Mouse (Mus musculus): ENCODE data around the gene Abat. TPM values are rescaled to one million over a fixed set of nuclear protein-coding genes. Genes with fewer than 3 reads are reported as not detected.

The Abat gene
- polyA plus RNA-seq, 1 experiment from 2014 or later = 22.4 TPM

DNA sequence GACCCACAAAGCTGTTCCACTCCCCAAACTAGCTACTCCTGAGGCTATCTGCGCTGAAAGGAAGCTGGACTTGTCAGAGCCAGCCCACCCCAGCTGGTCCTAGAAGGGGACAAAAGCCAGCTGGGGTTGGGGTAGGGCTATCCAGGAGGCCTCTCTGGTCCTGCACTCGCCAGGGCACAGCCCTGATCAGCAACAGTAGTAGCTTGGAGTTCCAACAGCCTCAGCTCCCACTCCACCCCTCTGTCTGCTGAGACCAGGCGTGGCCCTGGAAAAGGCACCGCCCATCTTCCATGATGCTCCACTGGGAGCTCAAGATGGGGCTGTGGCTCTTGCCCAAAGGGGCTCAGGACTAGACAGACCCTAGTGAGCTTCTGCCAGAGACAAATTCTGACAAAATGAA lies 154.6 kb downstream of the Abat start:
- Histone ChIP-seq H3K9me3 (no peaks in the 10 kb centered on the region), H3K27ac (no peak overlapping the region), H3K4me2 (no peak overlapping the region), H3K27me3 (no peaks in the 10 kb centered on the region), H3K4me3 (no peak overlapping the region), H3K9ac (no peak overlapping the region), H3K4me1 (peaks cover 61% of the 10 kb centered on the region), H3K36me3 (peaks cover 3% of the 10 kb centered on the region; the same call in 1 of the 2 replicates)
- no peak for ATAC-seq (ENCODE audit: borderline replicate concordance, extremely low read depth, low FRiP score, low TSS enrichment)
- WGBS = 67% methylated on average over 4 of the region's 4 CpGs

DNA sequence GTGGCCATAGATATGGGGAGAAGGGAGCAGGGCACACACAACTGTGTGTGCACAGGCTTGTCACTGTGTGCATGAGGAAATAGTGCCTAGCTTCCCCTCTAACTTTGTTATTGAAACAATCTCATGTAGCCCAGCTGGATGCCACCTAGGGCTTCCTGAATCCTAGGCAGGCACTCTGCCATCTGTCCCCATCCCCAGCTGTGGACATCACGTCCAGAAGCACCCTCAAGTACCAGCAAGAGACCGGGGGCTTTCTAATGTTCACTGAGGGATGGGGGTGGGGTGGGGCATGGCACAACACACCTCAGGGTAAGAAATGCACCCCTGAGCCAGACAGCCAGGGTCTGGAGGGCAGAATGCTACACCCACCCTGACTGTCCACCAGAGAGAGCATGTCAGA lies 155.2 kb downstream of the Abat start:
- no peak overlapping the region for H3K27ac ChIP-seq
- WGBS = 65% methylated on average over 2 of the region's 2 CpGs
- peaks cover 3% of the 10 kb centered on the region; the same call in 1 of the 2 replicates for H3K36me3 ChIP-seq
- no peak overlapping the region for H3K4me2 ChIP-seq
- no peaks in the 10 kb centered on the region for H3K27me3 ChIP-seq
- no peak for ATAC-seq (ENCODE audit: borderline replicate concordance, extremely low read depth, low FRiP score, low TSS enrichment)
- H3K4me1 ChIP-seq = peaks cover 61% of the 10 kb centered on the region
- H3K9me3 ChIP-seq = no peaks in the 10 kb centered on the region
- no peak overlapping the region for H3K9ac ChIP-seq
- H3K4me3 ChIP-seq = no peak overlapping the region

DNA sequence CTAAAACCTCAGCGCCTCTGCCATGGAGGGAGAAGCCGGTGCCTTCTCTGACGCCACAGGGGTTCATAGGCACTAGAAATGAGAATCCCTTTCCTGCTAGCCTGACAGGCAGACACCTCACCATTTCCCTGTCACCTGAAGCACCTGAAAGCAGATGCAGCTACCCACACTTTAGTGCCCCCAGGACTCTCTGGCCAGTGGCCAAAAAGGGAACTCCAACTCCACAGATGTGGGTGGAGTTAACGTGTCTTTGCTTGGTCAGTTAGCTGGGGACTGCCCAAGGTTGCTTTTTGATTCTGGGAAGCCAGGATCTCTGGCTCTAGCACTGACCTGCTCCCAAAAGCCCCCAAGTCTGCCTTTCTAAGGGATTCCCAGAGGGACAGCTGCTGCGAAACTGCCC lies 156.2 kb downstream of the Abat start:
- peak overlapping the region; percentile 85 for H3K4me2 ChIP-seq
- H3K27ac ChIP-seq = no peak overlapping the region
- H3K9me3 ChIP-seq = no peaks in the 10 kb centered on the region
- no peak overlapping the region for H3K9ac ChIP-seq
- H3K4me1 ChIP-seq = peaks cover 61% of the 10 kb centered on the region
- WGBS = 62% methylated on average over 5 of the region's 5 CpGs
- H3K4me3 ChIP-seq = peak overlapping the region; percentile 6; the same call in 1 of the 2 replicates
- no peak for ATAC-seq (ENCODE audit: borderline replicate concordance, extremely low read depth, low FRiP score, low TSS enrichment)
- H3K27me3 ChIP-seq = no peaks in the 10 kb centered on the region
- no peaks in the 10 kb centered on the region for H3K36me3 ChIP-seq

DNA sequence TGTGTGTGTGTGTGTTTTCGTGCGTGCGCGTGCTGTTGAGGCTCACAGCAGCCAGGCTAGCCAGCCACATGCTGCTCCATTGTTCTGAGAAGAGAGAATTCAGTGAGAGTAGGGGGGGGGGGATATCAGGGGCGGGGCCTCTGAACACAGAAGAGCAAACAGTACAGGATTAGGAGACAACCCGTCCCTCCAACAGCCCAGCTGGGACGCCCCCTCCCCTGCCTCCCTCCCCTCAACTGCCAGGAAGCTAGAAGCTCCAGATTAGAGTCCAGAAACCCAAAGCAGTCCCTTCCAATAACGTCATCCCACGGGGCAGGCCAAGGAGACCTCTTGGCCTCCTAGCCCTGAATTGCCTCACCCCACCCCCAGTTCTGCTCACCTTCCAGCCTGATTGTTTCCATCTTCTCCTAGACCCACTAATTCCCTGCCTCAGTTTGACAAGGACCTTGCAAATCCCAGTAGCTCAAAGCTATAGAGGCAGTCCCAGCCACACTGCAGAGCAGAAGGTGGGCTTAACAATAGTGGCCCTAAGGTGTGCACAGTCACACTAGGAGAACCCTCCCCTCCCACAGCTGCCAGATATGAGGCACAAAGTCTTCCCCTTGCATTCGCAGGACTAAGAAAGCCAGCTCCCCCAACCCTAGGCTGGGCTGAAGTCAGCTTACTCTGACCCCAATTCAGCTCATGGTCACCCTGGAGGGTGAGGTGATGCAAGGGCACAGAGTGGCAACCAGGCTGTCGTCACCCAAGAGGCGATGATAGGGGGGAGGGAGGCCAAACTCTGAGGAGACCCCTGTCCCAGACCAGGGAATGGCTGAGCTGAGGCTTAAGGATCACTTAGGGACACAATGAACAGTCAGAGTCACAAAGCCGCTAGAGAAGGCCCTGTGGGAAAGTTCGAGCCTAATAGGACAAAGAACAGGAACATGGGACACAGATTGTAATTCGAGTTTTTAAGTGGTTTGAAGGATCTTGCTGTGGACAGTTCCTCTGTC lies 157.1 kb downstream of the Abat start:
- H3K27me3 ChIP-seq = no peaks in the 10 kb centered on the region; the same call in 1 of the 2 replicates
- peak overlapping the region; percentile 85 for H3K4me2 ChIP-seq
- no peaks in the 10 kb centered on the region for H3K9me3 ChIP-seq
- H3K36me3 ChIP-seq = no peaks in the 10 kb centered on the region
- peak overlapping the region; percentile 77 for H3K4me3 ChIP-seq
- peak overlapping the region; percentile 88; the same call in 1 of the 2 replicates for H3K27ac ChIP-seq
- no peak for ATAC-seq (ENCODE audit: borderline replicate concordance, extremely low read depth, low FRiP score, low TSS enrichment)
- H3K9ac ChIP-seq = peak overlapping the region; percentile 55
- H3K4me1 ChIP-seq = peaks cover 55% of the 10 kb centered on the region
- 11% methylated on average over 12 of the region's 15 CpGs for WGBS

Small RNAs within 50 kb of the gene (microRNA-seq; reads per million reads assigned to microRNA genes)
- gene Gm22137 = not detected

Other genes starting within 250 kb of the Abat start
- not detected in 2 replicates for gene Tmem114, start 88.3 kb upstream of the Abat start, polyA plus RNA-seq (2015; fragmentation: Nextera tagmentation; extraction: Ambion mirVana)
- gene Mettl22, start 42.6 kb upstream of the Abat start, polyA plus RNA-seq (2015; fragmentation: Nextera tagmentation; extraction: Ambion mirVana) = 15.3 and 18.8 TPM in 2 replicates
- gene Pmm2, start 124.2 kb downstream of the Abat start, polyA plus RNA-seq (2015; fragmentation: Nextera tagmentation; extraction: Ambion mirVana) = 51.2 and 53.2 TPM in 2 replicates
- gene Tmem186, start 124.3 kb downstream of the Abat start, polyA plus RNA-seq (2015; fragmentation: Nextera tagmentation; extraction: Ambion mirVana) = 18.3 and 19.7 TPM in 2 replicates
- gene Carhsp1, start 158.7 kb downstream of the Abat start, polyA plus RNA-seq (2015; fragmentation: Nextera tagmentation; extraction: Ambion mirVana) = 93.7 and 96.8 TPM in 2 replicates
- not detected in 2 replicates for gene Gm5767, start 167.3 kb downstream of the Abat start, polyA plus RNA-seq (2015; fragmentation: Nextera tagmentation; extraction: Ambion mirVana)